Mouse (Mus musculus): ENCODE results near the gene Txn1. TPM values are rescaled to one million over a fixed set of nuclear protein-coding genes. Genes with fewer than 3 reads are reported as not detected.

Gene Txn1
- polyA plus RNA-seq, 1 experiment, result 125 TPM

DNA sequence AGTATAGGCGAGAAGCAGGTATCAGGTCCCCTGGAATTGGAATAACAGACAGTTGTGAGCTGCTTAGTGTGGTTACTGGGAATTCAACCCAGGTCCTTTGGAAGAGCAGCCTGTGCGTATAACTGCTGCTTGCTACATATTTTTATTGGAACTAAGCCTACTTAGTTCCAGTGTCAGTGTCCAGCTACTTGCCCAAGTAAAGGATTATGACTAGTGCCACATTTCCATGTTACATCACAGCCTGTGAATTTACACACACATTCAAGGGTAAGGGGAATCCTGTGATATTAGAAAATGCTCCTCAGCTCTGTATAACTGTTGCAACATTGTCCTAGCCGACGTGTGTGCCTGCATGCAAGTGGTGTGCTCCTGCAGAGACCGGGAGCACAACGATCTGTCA lies 18.9 kb downstream of the Txn1 start:
- Histone ChIP-seq H3K4me3 (replicated peaks; ENCODE audit: insufficient read depth, low read depth, low read length) (no peak overlapping the region), H3K27ac (ENCODE audit: insufficient read depth, low read length) (no peak overlapping the region), H3K4me1 (ENCODE audit: control insufficient read depth, insufficient read depth, low read length) (no peaks in the 10 kb centered on the region), H3K27me3 (ENCODE audit: control insufficient read depth, insufficient read depth, low read length) (no peaks in the 10 kb centered on the region)
- no peak for TF ChIP-seq POLR2A (IDR thresholded peaks at IDR 0.05; ENCODE audit: borderline replicate concordance, insufficient read depth, low read length)
- TF ChIP-seq CTCF (IDR thresholded peaks at IDR 0.05; ENCODE audit: borderline replicate concordance, insufficient read depth, low read depth, low read length), result no peak
- DNase-seq, result no peak
- WGBS, result 85% methylated on average over 6 of the region's 6 CpGs

DNA sequence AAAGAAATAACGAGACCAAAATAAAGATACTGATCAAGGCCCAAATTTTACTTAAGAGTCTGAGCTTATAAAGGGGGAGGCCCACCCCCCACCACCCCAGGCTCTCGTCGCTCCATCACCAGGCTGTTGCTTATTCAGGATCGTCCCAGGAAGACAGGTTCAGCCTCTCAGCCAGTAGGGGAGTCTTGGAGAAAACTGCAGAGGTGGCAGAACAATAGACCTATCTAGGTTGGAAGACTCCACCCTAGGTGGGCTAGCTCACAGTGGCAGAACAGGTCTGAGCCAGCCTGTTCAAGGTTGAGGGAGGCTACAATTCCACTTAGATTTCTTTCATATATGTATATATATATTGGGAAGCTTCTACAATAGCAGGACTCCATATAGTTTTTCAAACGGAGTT lies 22.0 kb downstream of the Txn1 start:
- Histone ChIP-seq H3K27me3 (ENCODE audit: control insufficient read depth, insufficient read depth, low read length) (no peaks in the 10 kb centered on the region), H3K27ac (ENCODE audit: insufficient read depth, low read length) (no peak overlapping the region), H3K4me1 (ENCODE audit: control insufficient read depth, insufficient read depth, low read length) (no peaks in the 10 kb centered on the region), H3K4me3 (replicated peaks; ENCODE audit: insufficient read depth, low read depth, low read length) (no peak overlapping the region)
- TF ChIP-seq CTCF (IDR thresholded peaks at IDR 0.05; ENCODE audit: borderline replicate concordance, insufficient read depth, low read depth, low read length) (no peak), POLR2A (IDR thresholded peaks at IDR 0.05; ENCODE audit: borderline replicate concordance, insufficient read depth, low read length) (no peak)
- 85% methylated on average over 5 of the region's 5 CpGs for WGBS
- no peak for DNase-seq

DNA sequence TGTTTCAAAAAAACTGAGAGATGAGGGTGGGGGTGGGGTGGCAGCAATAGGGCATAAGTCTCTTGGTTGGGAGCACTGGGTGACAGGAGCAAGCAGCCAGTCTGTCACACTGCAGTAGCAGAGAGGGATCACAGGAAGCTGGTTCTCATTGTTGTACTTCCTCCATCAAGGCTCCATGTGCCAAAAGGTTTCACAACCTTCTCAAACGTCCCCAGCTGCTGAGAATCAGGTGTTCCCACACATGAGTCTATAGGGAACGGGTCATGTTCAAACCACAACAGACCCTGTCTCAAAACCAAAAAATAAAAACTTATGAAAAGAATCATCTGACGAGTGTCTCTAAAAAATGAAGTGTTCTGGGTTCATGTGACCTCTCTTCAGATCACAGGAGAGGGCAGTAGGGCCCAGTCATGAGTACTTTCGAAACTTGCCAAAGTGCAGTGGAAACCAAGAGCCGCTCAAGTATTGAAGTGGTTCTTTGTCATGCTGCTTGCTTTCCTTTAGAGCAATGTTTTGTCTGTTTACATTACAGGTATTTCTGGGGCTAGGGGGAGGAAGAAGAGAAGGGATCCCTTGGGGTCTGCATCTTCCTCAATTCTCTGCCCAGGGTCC lies 25.5 kb downstream of the Txn1 start:
- TF ChIP-seq POLR2A (IDR thresholded peaks at IDR 0.05; ENCODE audit: borderline replicate concordance, insufficient read depth, low read length) (no peak), CTCF (IDR thresholded peaks at IDR 0.05; ENCODE audit: borderline replicate concordance, insufficient read depth, low read depth, low read length) (no peak)
- no peak overlapping the region for H3K4me3 ChIP-seq (replicated peaks; ENCODE audit: insufficient read depth, low read depth, low read length)
- DNase-seq, result no peak
- no peaks in the 10 kb centered on the region for H3K27me3 ChIP-seq (ENCODE audit: control insufficient read depth, insufficient read depth, low read length)
- H3K4me1 ChIP-seq (ENCODE audit: control insufficient read depth, insufficient read depth, low read length), result no peaks in the 10 kb centered on the region
- no peak overlapping the region for H3K27ac ChIP-seq (ENCODE audit: insufficient read depth, low read length)
- 79% methylated on average over 5 of the region's 5 CpGs for WGBS

DNA sequence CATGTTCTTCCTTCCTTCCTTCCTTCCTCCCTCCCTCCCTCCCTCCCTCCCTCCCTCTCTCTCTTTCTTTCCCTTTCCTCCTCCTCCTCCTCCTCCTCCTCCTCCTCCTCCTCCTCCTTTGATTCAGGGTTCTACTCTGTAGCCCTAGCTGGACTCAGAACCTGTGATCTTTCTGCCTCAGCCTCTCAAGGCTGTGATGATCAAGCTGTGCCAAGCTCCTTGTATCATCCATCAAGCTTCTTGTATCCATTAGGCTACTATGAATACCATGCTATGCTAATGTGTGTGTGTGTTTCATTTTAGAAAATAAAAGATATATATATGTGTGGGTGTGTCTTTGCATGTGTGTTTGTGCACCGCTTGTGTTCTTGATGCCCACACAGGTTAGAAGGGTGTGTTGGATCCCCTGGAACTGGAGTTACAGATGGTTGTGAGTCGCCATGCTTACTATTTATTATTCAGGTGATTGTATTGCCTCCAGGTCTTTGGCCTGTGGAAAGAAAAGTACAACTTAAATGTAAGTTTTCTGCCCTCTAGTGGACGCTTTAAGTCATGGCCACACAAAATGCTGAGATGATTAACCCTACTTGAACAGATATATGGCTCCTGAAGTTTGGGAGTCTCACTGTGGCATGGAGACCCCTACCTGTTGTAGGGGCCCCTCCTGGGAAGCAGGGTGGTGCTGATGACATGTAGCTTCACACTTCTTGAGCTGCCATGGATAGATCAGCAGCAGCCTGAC lies 28.6 kb downstream of the Txn1 start:
- Histone ChIP-seq H3K27me3 (ENCODE audit: control insufficient read depth, insufficient read depth, low read length) (no peaks in the 10 kb centered on the region), H3K4me1 (ENCODE audit: control insufficient read depth, insufficient read depth, low read length) (no peaks in the 10 kb centered on the region), H3K27ac (ENCODE audit: insufficient read depth, low read length) (no peak overlapping the region), H3K4me3 (replicated peaks; ENCODE audit: insufficient read depth, low read depth, low read length) (no peak overlapping the region)
- WGBS, result 21% methylated on average over 3 of the region's 3 CpGs
- TF ChIP-seq CTCF (IDR thresholded peaks at IDR 0.05; ENCODE audit: borderline replicate concordance, insufficient read depth, low read depth, low read length) (peak; percentile 35), POLR2A (IDR thresholded peaks at IDR 0.05; ENCODE audit: borderline replicate concordance, insufficient read depth, low read length) (no peak)
- DNase-seq, result peak in 1 of 2 experiments; percentile 38

DNA sequence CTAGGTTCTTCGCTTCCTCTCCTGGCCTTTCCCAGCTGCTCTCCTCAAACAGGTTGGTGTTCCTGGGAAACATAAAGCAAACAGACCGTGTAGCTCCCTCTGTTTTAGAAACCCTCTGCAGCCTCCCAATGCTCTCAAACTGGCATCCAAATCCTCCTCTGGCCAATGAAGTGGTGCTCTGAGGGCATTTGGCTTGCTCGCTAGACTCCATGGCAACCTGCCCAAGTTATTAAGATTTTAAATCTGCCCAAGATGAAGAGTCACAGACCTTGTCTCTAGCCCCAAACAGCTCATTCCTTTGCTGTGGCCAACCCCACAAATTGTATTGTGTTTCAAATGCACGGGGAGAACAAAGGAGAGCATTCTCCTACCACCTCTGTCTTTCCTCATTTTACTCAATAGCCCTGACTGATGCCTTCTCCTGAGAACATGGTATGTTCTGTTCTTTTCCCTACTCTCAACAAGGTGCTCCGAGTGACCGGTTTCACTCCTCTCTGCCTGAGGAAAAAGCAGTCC lies 31.6 kb downstream of the Txn1 start:
- TF ChIP-seq CTCF (IDR thresholded peaks at IDR 0.05; ENCODE audit: borderline replicate concordance, insufficient read depth, low read depth, low read length) (no peak), POLR2A (IDR thresholded peaks at IDR 0.05; ENCODE audit: borderline replicate concordance, insufficient read depth, low read length) (no peak)
- Histone ChIP-seq H3K27ac (ENCODE audit: insufficient read depth, low read length) (no peak overlapping the region), H3K27me3 (ENCODE audit: control insufficient read depth, insufficient read depth, low read length) (no peaks in the 10 kb centered on the region), H3K4me1 (ENCODE audit: control insufficient read depth, insufficient read depth, low read length) (no peaks in the 10 kb centered on the region), H3K4me3 (replicated peaks; ENCODE audit: insufficient read depth, low read depth, low read length) (no peak overlapping the region)
- 43% methylated on average over 6 of the region's 6 CpGs for WGBS
- peak in 1 of 2 experiments; percentile 23 for DNase-seq

DNA sequence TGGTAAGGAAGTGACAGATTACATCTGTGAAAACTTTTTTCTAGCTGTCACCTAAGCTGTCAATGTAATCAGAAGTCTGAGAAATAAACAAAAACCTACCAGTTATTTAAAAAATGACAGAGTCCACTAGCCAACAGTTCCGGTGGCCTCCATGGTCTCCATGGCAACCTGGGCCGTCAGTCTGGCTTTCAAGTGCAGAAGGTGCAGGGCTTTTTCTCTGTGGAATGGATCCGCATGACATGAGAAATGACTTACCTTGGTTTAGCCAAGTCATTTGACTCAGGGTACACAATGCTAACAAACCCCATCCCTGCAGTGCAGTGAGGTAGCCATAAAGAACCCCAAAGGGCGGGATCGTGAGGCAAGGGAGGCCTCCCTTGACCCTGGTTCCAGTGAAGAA lies 34.0 kb downstream of the Txn1 start:
- H3K4me1 ChIP-seq (ENCODE audit: control insufficient read depth, insufficient read depth, low read length), result no peaks in the 10 kb centered on the region
- WGBS, result 56% methylated on average over 5 of the region's 5 CpGs
- no peak for DNase-seq
- no peak overlapping the region for H3K4me3 ChIP-seq (replicated peaks; ENCODE audit: insufficient read depth, low read depth, low read length)
- no peaks in the 10 kb centered on the region for H3K27me3 ChIP-seq (ENCODE audit: control insufficient read depth, insufficient read depth, low read length)
- no peak for TF ChIP-seq CTCF (IDR thresholded peaks at IDR 0.05; ENCODE audit: borderline replicate concordance, insufficient read depth, low read depth, low read length)
- no peak for TF ChIP-seq POLR2A (IDR thresholded peaks at IDR 0.05; ENCODE audit: borderline replicate concordance, insufficient read depth, low read length)
- no peak overlapping the region for H3K27ac ChIP-seq (ENCODE audit: insufficient read depth, low read length)

DNA sequence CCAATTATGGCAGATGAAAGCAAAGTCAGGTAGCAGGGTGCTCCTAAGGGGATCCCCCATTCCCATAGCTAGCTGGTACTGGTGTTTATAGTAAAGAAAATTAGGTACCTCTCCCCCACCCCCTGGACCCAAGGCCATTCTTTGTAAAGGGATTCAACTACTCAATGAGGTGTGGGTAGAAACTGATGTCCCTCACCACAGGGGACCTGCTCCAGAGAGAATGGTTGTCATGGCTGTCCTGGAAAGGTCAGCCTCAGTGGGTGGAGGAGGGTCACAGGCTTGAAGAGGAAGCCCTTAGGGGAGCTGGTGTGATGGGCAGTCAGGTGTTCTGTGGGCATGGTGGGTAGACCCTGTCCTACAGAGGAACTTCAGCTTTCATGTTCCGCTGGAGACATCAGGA lies 35.7 kb downstream of the Txn1 start:
- Histone ChIP-seq H3K4me1 (ENCODE audit: control insufficient read depth, insufficient read depth, low read length) (peaks cover 4% of the 10 kb centered on the region; the same call in 1 of the 2 replicates), H3K27me3 (ENCODE audit: control insufficient read depth, insufficient read depth, low read length) (no peaks in the 10 kb centered on the region), H3K27ac (ENCODE audit: insufficient read depth, low read length) (no peak overlapping the region), H3K4me3 (replicated peaks; ENCODE audit: insufficient read depth, low read depth, low read length) (no peak overlapping the region)
- DNase-seq, result no peak
- WGBS, result 96% methylated on average over 1 of the region's 1 CpGs
- TF ChIP-seq CTCF (IDR thresholded peaks at IDR 0.05; ENCODE audit: borderline replicate concordance, insufficient read depth, low read depth, low read length) (no peak), POLR2A (IDR thresholded peaks at IDR 0.05; ENCODE audit: borderline replicate concordance, insufficient read depth, low read length) (no peak)

Measured in cerebellum, adult 2 months (tissue).